Mouse (Mus musculus) forebrain, embryonic 16.5 days (tissue): ENCODE results near the gene Lpar1. TPM values are rescaled to one million over a fixed set of nuclear protein-coding genes. Genes with fewer than 3 reads are reported as not detected.

Source experiments
- ATAC-seq: fragments of 200-750 bp; cut with Nextera tagmentation; 2 replicates; pipeline ENCODE4 v1.8.0; 2017; ENCODE audit warnings: mild to moderate bottlenecking, moderate library complexity
- H3K27ac ChIP-seq: fragments of 300-500 bp; sonication (generic); 2 replicates; pipeline ENCODE4 v1.5.1; 2014; ENCODE audit warnings: low read length, control low read depth
- H3K27me3 ChIP-seq: fragments of 300-500 bp; sonication (generic); replicated peaks from 2 replicates; pipeline ENCODE4 v1.6.1; 2014; ENCODE audit warnings: low read length; ENCODE audit not compliant: control insufficient read depth, insufficient read depth
- H3K36me3 ChIP-seq: fragments of 300-500 bp; sonication (generic); 2 replicates; pipeline ENCODE4 v1.6.1; 2014; ENCODE audit not compliant: control insufficient read depth, insufficient read depth
- H3K4me1 ChIP-seq: fragments of 300-500 bp; sonication (generic); replicated peaks from 2 replicates; pipeline ENCODE4 v1.6.1; 2014; ENCODE audit warnings: low read length; ENCODE audit not compliant: control insufficient read depth, insufficient read depth
- H3K4me2 ChIP-seq: fragments of 300-500 bp; sonication (generic); 2 replicates; pipeline ENCODE4 v1.6.1; 2014; ENCODE audit warnings: mild to moderate bottlenecking, low read length, control low read depth
- H3K4me3 ChIP-seq: fragments of 300-500 bp; sonication (generic); replicated peaks from 2 replicates; pipeline ENCODE4 v1.5.1; 2014; ENCODE audit warnings: mild to moderate bottlenecking, low read length, control low read depth
- H3K9ac ChIP-seq: fragments of 300-500 bp; sonication (generic); replicated peaks from 2 replicates; pipeline ENCODE4 v1.6.1; 2014; ENCODE audit warnings: low read depth, low read length, control low read depth
- H3K9me3 ChIP-seq: fragments of 300-500 bp; sonication (generic); 2 replicates; pipeline ENCODE4 v1.6.1; 2016; ENCODE audit warnings: low read length; ENCODE audit not compliant: control insufficient read depth
- WGBS: fragments of 180-500 bp; shearing (Covaris S2); extraction: QIAGEN DNeasy Blood & Tissue Kit; methylation state at CpG from one replicate; pipeline ENCODE4 v1.1.7; 2014; 5-methylcytosine and 5-hydroxymethylcytosine counted together
- polyA plus RNA-seq: library from polyadenylated mRNA; unstranded; fragments of >200 nt; fragmentation: Nextera tagmentation; extraction: Ambion mirVana; gene quantifications from 2 replicates; pipeline ENCODE4 v1.2.1, GENCODE M21; 2015

Gene Lpar1
- polyA plus RNA-seq = 28.7 and 38.3 TPM in 2 replicates

DNA sequence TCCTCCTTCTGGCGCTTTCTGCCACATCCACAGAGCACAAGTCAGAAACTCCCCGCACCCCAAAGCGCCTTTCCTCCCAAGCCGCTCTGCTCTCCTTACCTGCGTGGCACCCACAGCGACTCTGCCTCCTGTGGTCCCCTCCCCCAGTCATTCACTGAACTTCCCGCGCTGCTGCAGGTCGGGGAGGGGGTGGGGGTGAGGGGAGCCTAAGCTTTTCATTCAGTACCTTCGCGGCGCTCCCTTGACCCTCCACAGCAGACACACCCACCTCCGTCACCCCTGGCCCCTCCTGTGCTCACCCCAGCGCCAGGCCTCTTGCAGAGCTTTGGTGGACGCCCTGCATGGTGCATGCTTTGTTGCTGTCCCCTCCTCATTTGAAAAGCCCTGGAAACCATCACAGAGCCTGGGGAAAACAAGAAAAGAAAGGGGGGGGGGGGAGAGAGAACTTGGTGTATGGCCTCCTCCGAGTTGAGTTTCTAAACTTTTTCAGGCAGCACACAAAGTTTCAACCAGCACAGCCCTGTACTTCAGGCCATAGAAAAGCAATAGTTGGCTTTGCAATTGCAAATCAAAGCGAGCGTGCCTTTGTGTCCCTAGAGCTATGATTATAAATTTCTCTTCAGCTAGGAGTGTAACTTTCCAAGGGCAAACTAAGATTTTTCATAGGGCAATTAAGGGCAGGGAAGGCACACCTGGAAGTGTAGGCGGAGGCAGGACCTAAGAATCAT lies at the start of gene Lpar1:
Lpar1 (minus strand) TSS at position 268 of the 728 bp plus-strand sequence.
- peak within 1 kb of the TSS; percentile 87 for H3K4me2 ChIP-seq
- WGBS = 4% methylated on average over 19 of the region's 19 CpGs
- H3K9ac ChIP-seq = peak within 1 kb of the TSS; percentile 61
- no peaks in the 10 kb centered on the region for H3K27me3 ChIP-seq
- H3K36me3 ChIP-seq = no peaks in the 10 kb centered on the region
- H3K4me3 ChIP-seq = peak within 1 kb of the TSS; percentile 67
- peaks cover 5% of the 10 kb centered on the region; the same call in 1 of the 2 replicates for H3K4me1 ChIP-seq
- no peak within 1 kb of the TSS for H3K27ac ChIP-seq
- no peaks in the 10 kb centered on the region for H3K9me3 ChIP-seq
- ATAC-seq = no peak; the same call in 1 of the 2 replicates

- 19% methylated on average over 2 of the region's 2 CpGs for WGBS
- Histone ChIP-seq H3K4me1 (no peaks in the 10 kb centered on the region), H3K27ac (no peak overlapping the region), H3K4me2 (no peak overlapping the region), H3K4me3 (no peak overlapping the region), H3K9me3 (no peaks in the 10 kb centered on the region), H3K36me3 (no peaks in the 10 kb centered on the region), H3K9ac (no peak overlapping the region), H3K27me3 (no peaks in the 10 kb centered on the region)
- ATAC-seq = no peak
These were observed 32.2 kb upstream of the Lpar1 start for GRCm38 (mm10) chr4:58585942-58586341.

GRCm38 (mm10) chr4:58581191-58581590 lies 27.5 kb upstream of the Lpar1 start:
- Histone ChIP-seq H3K27ac (no peak overlapping the region), H3K27me3 (no peaks in the 10 kb centered on the region), H3K4me3 (no peak overlapping the region), H3K36me3 (no peaks in the 10 kb centered on the region), H3K4me2 (no peak overlapping the region), H3K9me3 (no peaks in the 10 kb centered on the region), H3K9ac (no peak overlapping the region), H3K4me1 (no peaks in the 10 kb centered on the region)
- no peak for ATAC-seq
- WGBS = 79% methylated on average over 7 of the region's 7 CpGs

- Histone ChIP-seq H3K4me3 (no peak overlapping the region), H3K27me3 (no peaks in the 10 kb centered on the region), H3K4me1 (no peaks in the 10 kb centered on the region), H3K36me3 (no peaks in the 10 kb centered on the region), H3K27ac (no peak overlapping the region), H3K9ac (no peak overlapping the region), H3K4me2 (no peak overlapping the region), H3K9me3 (no peaks in the 10 kb centered on the region)
- WGBS = 90% methylated on average over 5 of the region's 5 CpGs
- ATAC-seq = no peak
These were observed 26.8 kb upstream of the Lpar1 start for GRCm38 (mm10) chr4:58580516-58580915.

DNA sequence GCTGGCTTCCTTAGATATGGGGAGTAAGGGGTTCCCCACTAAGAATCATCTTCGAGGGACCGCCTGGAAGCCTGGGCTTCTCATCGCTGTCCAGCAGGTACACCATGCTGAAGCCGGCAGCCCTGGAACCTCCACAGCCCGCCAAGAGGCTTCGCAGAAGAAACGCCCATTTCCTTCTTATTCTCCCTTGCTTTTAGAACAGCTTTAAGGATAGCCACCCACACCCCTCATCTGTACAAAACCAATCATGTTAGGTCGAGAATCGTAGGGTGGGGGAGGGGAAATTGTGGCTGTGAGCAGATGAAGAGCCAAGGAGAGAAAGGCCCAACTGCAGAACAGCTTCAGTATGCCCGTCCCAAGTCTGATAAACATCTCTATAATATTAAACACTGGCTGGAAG lies 26.4 kb upstream of the Lpar1 start:
- WGBS = 83% methylated on average over 10 of the region's 10 CpGs
- ATAC-seq = no peak
- Histone ChIP-seq H3K27ac (no peak overlapping the region), H3K36me3 (no peaks in the 10 kb centered on the region), H3K27me3 (no peaks in the 10 kb centered on the region), H3K4me2 (no peak overlapping the region), H3K4me1 (no peaks in the 10 kb centered on the region), H3K4me3 (no peak overlapping the region), H3K9me3 (no peaks in the 10 kb centered on the region), H3K9ac (no peak overlapping the region)

DNA sequence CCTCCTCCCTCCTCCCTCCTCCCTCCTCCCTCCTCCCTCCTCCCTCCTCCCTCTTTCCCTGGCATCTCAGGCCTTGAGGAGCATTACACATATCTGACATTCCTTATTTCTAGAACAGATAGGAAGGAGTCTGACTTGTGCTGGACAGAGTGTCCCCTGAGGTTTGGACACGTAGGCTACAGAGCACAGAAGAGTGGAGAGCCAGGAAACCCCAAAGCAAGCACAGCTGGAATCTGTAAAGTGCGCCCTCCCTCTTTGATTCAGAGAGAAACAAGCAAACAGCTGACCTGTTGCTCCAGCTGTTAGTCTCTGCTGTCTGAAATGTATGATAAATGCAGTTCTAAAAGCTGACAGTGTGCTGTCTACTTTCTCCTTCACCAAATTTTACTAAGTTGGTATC lies 24.8 kb upstream of the Lpar1 start:
- Histone ChIP-seq H3K4me2 (no peak overlapping the region), H3K36me3 (no peaks in the 10 kb centered on the region), H3K27me3 (no peaks in the 10 kb centered on the region), H3K9ac (no peak overlapping the region), H3K9me3 (no peaks in the 10 kb centered on the region), H3K4me3 (no peak overlapping the region), H3K27ac (no peak overlapping the region), H3K4me1 (no peaks in the 10 kb centered on the region)
- no peak for ATAC-seq
- 54% methylated on average over 2 of the region's 2 CpGs for WGBS

DNA sequence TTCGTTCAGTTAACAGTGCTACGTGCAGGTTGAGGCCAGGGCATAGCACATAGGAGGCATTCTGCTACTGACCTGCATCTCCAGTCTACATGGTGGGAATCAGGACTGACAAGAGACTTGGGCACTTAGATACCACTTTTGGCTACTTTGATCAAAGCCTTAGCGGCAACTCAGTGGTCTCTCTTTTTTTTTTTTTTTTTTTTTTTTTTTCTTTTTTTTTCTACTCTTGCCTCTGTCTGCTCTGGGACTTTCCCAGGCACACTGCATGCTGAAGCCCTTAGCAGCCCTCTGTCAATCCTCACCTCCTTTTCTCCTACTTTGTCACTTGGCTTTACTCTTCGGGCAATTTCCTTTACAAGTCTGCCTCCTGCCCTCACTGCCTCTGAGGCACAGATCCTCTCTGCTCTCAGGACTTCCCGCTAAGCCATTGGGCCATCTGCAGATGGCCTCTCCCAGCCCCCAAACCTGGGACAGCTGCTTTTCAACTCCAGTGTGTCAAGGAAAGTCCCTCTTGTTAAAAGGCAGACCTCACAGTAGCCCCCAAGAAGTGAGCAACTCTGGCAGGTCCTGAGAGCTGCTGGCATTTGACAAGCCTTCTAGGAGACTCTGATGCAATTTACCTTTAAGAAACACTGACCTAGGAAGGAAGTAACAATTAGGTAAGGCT lies 23.8 kb upstream of the Lpar1 start:
- Histone ChIP-seq H3K4me1 (no peaks in the 10 kb centered on the region), H3K9ac (no peak overlapping the region), H3K4me3 (no peak overlapping the region), H3K27me3 (no peaks in the 10 kb centered on the region), H3K9me3 (no peaks in the 10 kb centered on the region), H3K36me3 (no peaks in the 10 kb centered on the region), H3K27ac (no peak overlapping the region), H3K4me2 (no peak overlapping the region)
- ATAC-seq = no peak
- 41% methylated on average over 5 of the region's 5 CpGs for WGBS

DNA sequence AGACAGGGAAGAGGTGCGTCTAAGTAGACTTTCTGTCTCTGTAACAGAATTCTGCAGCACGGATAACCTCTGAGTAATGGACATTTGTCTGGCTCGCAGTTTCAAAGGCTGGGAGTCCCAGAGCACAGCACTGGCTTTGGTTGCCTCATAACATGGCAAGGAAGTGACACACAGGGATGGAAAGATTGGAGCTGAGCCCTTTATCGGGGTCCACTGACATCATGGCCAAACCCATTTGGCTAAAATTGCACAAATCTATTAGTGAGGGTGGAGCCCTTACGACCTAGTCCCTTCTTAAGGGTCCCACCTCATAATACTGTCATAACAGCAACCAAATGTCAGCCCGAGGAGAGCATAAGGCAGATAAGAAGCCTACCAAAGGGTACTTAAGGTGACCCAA lies 22.1 kb upstream of the Lpar1 start:
- H3K27ac ChIP-seq = no peak overlapping the region
- H3K36me3 ChIP-seq = no peaks in the 10 kb centered on the region
- no peaks in the 10 kb centered on the region for H3K4me1 ChIP-seq
- H3K27me3 ChIP-seq = no peaks in the 10 kb centered on the region
- H3K9me3 ChIP-seq = no peaks in the 10 kb centered on the region
- ATAC-seq = no peak
- no peak overlapping the region for H3K9ac ChIP-seq
- H3K4me2 ChIP-seq = no peak overlapping the region
- H3K4me3 ChIP-seq = no peak overlapping the region
- 96% methylated on average over 6 of the region's 6 CpGs for WGBS

- Histone ChIP-seq H3K27ac (no peak overlapping the region), H3K4me3 (no peak overlapping the region), H3K9ac (no peak overlapping the region), H3K27me3 (no peaks in the 10 kb centered on the region), H3K4me1 (no peaks in the 10 kb centered on the region), H3K4me2 (no peak overlapping the region), H3K36me3 (no peaks in the 10 kb centered on the region), H3K9me3 (no peaks in the 10 kb centered on the region)
- WGBS = 65% methylated on average over 6 of the region's 6 CpGs
- no peak for ATAC-seq
These were observed 20.3 kb upstream of the Lpar1 start for GRCm38 (mm10) chr4:58574024-58574423.
